8 mouse cellular contexts compared by ENCODE assay signal in genomic region chr7:46100563-46100962, GRCm38 (mm10). TPM values are rescaled to one million over a fixed set of nuclear protein-coding genes. Genes with fewer than 3 reads are reported as not detected.
DNase-seq lines count a peak whose midpoint lies in the region; ATAC-seq and TF ChIP-seq lines count a peak whose summit lies in the region.

Gene Kcnj11, minus strand, starts transcription at chr7:46100764.

- peak within 1 kb of the TSS; percentile 78 for H3K4me3 ChIP-seq in gastrocnemius, adult 2 months
- peak within 1 kb of the TSS; percentile 72 for H3K4me3 ChIP-seq in hindbrain, embryonic 16.5 days (ENCODE audit: low read length)

- H3K9me3 ChIP-seq in hindbrain, embryonic 16.5 days (ENCODE audit: control insufficient read depth, low read length): no peaks in the 10 kb centered on the region

- peak within 1 kb of the TSS; percentile 71 for H3K4me2 ChIP-seq in hindbrain, embryonic 16.5 days (ENCODE audit: low read length)

- H3K36me3 ChIP-seq in hindbrain, embryonic 16.5 days (ENCODE audit: control insufficient read depth, insufficient read depth, low read length): no peaks in the 10 kb centered on the region

- H3K4me1 ChIP-seq in hindbrain, embryonic 16.5 days (ENCODE audit: control insufficient read depth, insufficient read depth, low read depth, low read length): peaks cover 29% of the 10 kb centered on the region

- peak; percentile 87 to 91 for DNase-seq in cerebellum, postnatal 4 days (ENCODE audit: low spot score in 2 of 2)
- peak; percentile 94 for DNase-seq in gastrocnemius, adult 2 months
- peak; percentile 63 to 90 for DNase-seq in left cerebral cortex, postnatal 10 days (ENCODE audit: extremely low spot score in 1 of 2, low spot score in 2 of 2)
- peak; percentile 94 for DNase-seq in right cerebral cortex, postnatal 4 days
- no peak for DNase-seq in adipocyte (ENCODE audit: low spot score)

- WGBS in hindbrain, embryonic 16.5 days: under 1% methylated on average over 32 of the region's 34 CpGs

- no peaks in the 10 kb centered on the region; the same call in 1 of the 2 replicates for H3K27me3 ChIP-seq in hindbrain, embryonic 16.5 days (replicated peaks; ENCODE audit: control insufficient read depth, insufficient read depth, low read length)

- intact Hi-C loops in gastrocnemius, adult 2 months (cut with DNase I): no loop called here
- intact Hi-C loops in left cerebral cortex, postnatal 10 days (cut with DNase I): no loop called here

- peak; percentile 43 for ATAC-seq in activated CD4-positive, CD25-positive, alpha-beta regulatory T cell, adult 4 months
- peak; percentile 78 for ATAC-seq in hindbrain, embryonic 16.5 days
- peak; percentile 59 for ATAC-seq in megakaryocyte-erythroid progenitor cell, adult 5-6 weeks (replicated peaks; ENCODE audit: low FRiP score, low TSS enrichment, poor library complexity, severe bottlenecking)

- peak within 1 kb of the TSS; percentile 98 for H3K27ac ChIP-seq in gastrocnemius, adult 2 months
- peak within 1 kb of the TSS; percentile 64; the same call in 1 of the 2 replicates for H3K27ac ChIP-seq in hindbrain, embryonic 16.5 days (ENCODE audit: low read depth, low read length)

- TF ChIP-seq CTCF in gastrocnemius, adult 2 months (IDR thresholded peaks at IDR 0.05): peak; percentile 84

- H3K9ac ChIP-seq in hindbrain, embryonic 16.5 days (ENCODE audit: low read depth, low read length): peak within 1 kb of the TSS; percentile 88

RNA-seq across cellular contexts. Expression of gene Kcnj11, which starts in this region (rescaled TPM):
- not detected for polyA plus RNA-seq in activated CD4-positive, CD25-positive, alpha-beta regulatory T cell, adult 4 months (2017; shearing (Covaris generic))
- total RNA-seq in gastrocnemius, adult 2 months (2021): 100 to 1,000 TPM; 109 to 121 TPM
- 3.5 and 3.7 TPM in 2 replicates for polyA plus RNA-seq in hindbrain, embryonic 16.5 days (2015; fragmentation: Nextera tagmentation; extraction: Ambion mirVana)
- 10 to 100 TPM; 19.4 to 19.5 TPM for total RNA-seq in left cerebral cortex, postnatal 10 days (2021)
- not detected in 2 replicates for total RNA-seq in megakaryocyte-erythroid progenitor cell, adult 5-6 weeks (2014; fragmentation: Nextera tagmentation)
- total RNA-seq in megakaryocyte-erythroid progenitor cell, adult 5-6 weeks (2017): not detected in 2 replicates

Comparison
In these comparisons a context has a peak if more than half of its experiments do, and no peak if none do; other contexts are left out.
1. RNA of gene Kcnj11 (total RNA-seq): 109 to 121 TPM in gastrocnemius, adult 2 months and 19.4 to 19.5 TPM in left cerebral cortex, postnatal 10 days; not detected in megakaryocyte-erythroid progenitor cell, adult 5-6 weeks; every median in the first group is over 10 times any median in the second.
2. RNA of gene Kcnj11 (total RNA-seq): 109 to 121 TPM in gastrocnemius, adult 2 months; 19.4 to 19.5 TPM in left cerebral cortex, postnatal 10 days; every median in the first group is over 4 times any median in the second.
3. Peak in ATAC-seq in activated CD4-positive, CD25-positive, alpha-beta regulatory T cell, adult 4 months; RNA of the gene not detected or under 1 TPM.
4. Peak in ATAC-seq in megakaryocyte-erythroid progenitor cell, adult 5-6 weeks; RNA of the gene not detected or under 1 TPM.
5. Peak in every context shown above with its lines, with median percentiles within 50 percentile points of each other: ATAC-seq.